Mouse (Mus musculus) retina, adult 2 months (tissue): ENCODE data around the gene Rnaseh2c.

Experiments used
- DNase-seq: peaks from one replicate; pipeline ENCODE4 v3.0.0-alpha.2; 2012; ENCODE audit warnings: low read depth, low spot score

Rnaseh2c gene

DNA sequence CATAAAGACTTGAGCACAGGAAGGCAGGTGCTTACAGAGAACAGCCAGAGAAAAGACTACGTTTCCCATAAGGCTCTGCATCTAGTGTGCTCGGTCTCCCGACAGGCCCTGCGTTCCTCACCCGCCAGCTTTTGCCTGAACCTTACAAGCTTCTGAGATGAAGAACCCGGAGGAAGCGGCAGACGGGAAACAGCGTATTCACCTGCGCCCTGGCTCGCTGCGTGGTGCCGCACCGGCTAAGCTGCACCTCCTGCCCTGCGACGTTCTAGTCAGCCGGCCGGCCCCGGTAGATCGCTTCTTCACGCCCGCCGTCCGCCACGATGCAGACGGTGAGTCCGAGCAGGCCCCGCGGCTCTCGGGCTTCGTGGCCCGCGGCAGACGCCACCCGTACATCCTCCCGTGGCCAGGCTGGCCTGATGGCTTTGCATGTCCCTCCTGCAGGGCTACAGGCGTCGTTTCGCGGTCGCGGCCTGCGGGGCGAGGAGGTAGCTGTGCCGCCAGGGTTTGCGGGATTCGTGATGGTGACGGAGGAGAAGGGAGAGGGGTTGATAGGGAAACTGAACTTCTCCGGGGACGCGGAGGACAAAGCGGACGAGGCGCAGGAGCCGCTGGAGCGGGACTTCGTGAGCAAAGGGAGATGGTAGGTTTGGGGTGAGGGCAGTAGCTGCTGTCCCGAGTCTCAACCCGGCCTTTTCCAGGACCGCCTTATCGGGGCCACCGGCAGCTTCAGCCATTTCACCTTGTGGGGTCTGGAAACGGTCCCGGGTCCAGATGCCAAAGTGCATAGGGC, at the start of gene Rnaseh2c:
Rnaseh2c (plus strand) TSS at position 122 of the 790 bp plus-strand sequence.
- DNase-seq: peak; percentile 63

DNA sequence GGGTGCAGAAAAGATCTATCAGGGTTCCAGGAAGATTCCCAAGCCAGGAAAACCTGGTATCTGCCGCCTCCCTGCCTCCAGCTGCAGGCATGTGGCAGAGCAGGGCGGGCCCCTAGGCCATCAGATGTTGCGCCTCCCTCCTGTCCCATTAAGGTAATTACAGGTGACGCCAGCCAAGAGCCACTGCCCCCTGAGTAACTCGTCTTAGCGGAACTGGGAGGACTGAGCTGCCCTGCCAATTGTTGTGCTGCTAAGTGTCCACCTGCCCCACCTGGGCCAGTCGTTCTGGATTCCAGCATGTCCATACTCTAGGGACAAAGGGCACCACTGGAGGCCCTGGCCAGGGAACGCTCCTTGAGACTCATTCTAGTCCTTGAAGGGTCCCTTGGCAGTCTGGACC, 47.9 kb upstream of the Rnaseh2c start:
- DNase-seq: no peak

DNA sequence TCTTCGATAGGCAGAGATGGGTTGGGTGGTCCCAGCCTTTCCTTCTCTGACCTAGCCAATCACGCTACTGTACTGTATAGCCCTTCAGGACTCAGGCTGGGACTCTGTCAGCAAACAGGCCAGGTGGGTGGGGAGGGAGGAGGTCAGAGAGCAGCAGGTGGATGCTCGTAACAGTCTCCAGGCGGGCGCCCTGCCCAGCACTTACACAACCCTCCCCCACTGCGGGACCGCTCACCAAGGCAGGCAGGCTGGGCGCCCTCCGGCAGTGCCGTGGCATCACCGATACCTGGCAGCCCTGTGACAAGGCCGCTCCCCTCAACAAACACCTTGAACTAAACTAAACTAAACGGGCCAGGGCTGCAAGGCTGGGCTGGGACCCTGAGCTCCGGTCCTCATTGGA, 47.5 kb upstream of the Rnaseh2c start:
- no peak for DNase-seq

GRCm38 (mm10) chr19:5558169-5558568, 43.5 kb upstream of the Rnaseh2c start:
- DNase-seq: no peak

DNA sequence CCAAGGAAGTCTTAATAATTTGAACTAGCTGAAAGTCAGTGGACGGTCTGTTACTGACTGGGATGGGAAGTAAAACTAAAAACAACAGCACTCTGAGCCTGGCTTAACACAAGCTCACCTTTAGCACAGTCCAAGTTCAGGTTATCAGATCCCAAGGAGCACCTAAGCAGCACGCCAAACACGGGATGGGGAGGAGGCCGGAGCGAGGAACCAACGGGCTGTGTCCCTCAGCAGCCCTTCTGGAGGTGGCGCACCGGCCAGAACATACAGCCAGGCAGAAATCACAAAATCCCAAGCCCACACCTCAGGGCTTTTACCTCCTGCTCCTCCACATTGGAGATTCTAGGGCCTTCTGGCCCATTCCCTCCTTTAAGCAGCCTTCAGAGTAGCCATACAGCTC, 42.9 kb upstream of the Rnaseh2c start:
- DNase-seq: no peak

DNA sequence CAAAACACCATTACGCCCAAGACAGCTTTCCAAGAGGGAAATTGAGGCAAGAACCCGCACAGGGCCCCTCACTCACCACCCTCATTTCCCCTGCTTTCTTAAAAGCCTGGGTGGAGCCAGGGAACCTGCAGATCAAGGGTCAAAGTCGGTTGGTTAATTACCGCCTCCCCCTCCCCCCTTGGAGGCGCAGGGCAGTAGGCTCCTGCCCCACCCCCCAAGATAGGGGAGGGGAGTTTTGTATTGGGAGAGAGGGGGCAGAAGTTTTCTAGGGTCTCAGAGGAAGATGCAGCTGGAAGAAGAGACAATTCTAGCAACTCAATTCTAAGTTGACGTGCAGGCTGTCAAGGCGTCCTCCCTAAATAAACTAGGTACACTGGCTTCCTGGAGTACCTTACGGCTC, 42.4 kb upstream of the Rnaseh2c start:
- DNase-seq: no peak

- no peak for DNase-seq
These were observed 41.8 kb upstream of the Rnaseh2c start for GRCm38 (mm10) chr19:5559631-5560456.

GRCm38 (mm10) chr19:5560457-5561041, 41.1 kb upstream of the Rnaseh2c start, which contains the start of gene Ovol1:
TSS of gene Ovol1 (minus strand) at chr19:5560646.
- DNase-seq: no peak

DNA sequence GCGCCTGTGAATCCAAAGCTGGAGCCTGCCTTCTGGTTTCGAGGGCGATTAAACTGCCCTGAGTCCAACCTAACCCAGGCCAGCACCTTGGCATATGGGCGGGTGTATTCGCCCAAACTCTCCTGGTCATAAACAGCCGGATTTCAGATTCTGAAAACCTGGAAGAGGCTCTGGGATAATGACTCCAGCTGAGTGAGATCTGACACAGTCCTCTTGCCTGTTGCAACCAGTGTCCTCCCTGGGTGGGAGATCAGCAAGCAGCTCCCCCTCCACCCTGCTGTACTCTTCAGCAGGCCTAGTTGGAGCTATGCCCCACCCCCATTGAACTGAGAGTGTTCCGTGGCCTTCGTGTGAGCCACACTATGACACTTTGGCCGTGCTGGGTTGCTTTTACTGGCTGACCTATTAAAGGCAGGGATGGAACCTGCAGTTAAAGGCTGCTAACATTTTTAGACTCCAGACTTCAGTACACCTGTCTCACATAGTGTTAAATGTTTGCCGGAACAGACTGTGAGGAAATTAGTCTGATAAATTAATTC, 40.4 kb upstream of the Rnaseh2c start:
- DNase-seq: no peak

DNA sequence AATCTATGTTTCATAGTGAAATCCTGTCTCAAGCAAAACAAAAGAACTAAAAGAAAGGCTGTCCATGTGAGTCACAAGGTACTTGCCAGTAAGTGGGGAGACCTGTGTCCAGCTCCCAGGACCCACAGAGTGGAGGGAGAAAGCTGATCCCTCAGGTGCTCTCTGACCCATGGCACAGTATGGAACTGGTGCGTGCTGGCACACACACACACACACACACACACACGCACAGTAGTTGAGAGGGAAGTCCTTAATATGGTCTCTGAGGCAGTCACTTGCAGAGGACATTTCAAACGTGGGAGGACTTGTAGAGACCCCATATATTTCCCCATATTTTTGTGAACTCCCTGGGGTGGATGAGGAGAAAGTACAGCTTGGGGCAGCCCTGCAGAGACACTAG, 39.8 kb upstream of the Rnaseh2c start:
- no peak for DNase-seq

DNA sequence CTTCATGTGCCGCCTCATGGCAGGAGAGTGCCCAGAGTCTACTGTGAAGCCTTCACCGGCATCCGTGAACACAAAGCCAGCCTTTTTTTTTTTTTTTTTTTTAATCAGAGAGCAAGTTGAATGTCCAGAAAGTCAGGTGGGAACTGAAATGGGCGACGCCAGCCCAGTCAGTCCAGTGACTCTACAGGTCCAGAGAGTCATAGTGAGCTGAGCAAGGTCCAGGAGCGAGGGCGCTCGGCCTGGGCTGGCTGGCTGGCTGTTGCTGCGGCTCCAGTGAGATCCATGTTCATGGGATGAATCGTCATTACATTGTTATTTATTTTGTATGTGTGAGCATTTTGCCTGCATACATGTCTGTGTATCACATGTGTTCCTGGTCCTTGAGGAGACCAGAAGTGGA, 38.9 kb upstream of the Rnaseh2c start:
- DNase-seq: no peak

DNA sequence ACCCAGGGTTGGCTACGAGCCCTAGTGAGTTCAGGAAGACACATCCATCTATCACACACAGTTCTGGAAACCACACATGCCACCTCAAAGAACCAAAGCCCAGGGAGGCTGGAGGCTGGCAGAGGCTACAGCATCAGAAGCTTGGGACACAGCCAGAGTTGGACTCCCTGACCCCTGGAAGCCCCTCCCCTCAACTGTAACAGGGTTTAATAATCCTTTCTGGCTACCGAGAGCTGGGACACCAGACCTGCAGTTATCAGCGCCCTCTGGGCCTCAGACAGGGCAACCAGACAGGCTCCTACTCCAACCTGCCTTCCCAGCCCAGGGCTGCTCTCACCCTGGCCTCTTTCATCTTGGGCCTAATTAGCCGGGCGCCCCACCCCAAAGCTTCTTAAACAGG, 35.4 kb upstream of the Rnaseh2c start:
- DNase-seq: no peak

GRCm38 (mm10) chr19:5567180-5567533, 34.5 kb upstream of the Rnaseh2c start:
- DNase-seq: no peak

DNA sequence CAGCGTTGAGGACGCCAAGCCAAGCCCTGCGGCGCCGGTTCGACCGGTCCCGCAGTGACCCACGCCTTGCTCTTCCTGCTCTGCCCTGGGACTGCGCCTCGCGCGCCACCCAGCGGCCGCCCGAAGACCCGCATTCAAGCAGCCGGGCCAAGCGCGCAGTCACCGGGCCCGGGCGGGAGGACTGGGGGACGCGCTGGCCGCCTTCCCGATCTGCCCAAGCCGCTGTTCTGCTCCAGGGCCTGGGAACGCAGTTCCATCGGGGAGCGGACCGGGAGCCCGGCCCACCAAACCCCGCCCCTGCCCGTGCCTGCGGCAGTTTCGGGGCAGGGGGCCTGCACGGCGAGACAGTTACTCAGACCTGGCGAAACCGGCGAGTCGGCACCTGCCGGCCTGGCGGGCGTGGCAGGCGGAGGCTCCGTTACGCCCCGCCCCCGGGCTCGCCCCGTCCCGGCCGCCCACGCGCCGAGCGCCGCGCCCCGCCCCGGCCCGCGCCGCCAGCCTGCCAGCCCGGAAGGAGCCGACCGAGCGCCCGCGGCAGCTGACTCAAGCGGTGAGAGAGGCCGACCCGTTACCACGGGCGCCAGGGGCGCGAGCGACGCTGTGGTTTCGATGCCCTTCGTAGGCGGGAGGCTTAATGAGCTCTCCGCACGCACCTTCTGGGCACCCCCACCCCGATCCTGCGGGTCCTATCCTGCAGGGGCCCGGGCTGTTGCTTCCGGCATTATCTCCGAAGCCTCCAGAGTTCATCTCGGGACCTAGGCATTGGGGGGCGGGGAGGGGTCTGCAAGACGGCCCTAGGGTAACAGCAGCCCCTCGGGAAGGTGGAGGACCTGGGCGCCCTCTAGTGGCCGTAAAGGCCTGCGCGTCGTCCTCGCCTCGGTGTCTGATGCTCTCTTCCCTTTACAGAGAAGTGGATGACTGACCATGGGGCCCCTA, 33.9 kb upstream of the Rnaseh2c start, which contains the start of gene Ap5b1:
Ap5b1 (plus strand) TSS at position 492 of the 936 bp plus-strand sequence.
- peak; percentile 67 for DNase-seq

DNA sequence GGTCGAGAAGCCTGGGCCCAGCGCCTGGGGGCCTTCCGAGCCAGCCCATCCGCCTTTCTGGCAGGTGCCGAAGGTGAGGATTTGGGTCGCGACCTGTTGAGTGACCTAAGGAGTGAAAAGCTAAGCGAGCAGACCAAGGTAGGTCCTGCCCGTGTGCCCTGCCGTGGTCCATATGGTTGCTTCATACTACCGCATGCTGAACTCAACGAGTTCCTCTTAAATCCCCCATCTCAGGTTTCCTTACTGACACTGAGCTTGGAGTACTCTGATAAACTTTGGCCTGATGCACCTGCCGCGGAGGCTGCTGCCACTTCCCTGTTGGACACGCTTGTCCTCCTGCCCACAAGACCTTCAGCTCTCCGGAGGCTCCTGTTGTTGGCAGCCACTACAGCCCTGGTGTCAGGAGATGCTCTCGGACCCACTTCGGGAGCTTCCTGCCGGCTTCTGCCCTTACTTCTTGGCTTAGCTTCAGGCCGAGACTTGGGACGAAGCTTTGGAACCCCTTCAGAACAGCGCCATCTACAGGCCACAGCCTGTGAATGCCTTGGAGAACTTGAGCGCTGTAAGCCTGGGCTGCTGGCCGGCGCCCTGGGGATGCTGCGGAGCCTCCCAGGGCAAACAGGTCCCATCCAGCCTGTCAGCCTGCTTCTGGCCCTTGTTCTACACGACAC, 33.1 kb upstream of the Rnaseh2c start:
- peak; percentile 61 for DNase-seq

- no peak for DNase-seq
These were observed 32.2 kb upstream of the Rnaseh2c start for GRCm38 (mm10) chr19:5569521-5569920.

DNA sequence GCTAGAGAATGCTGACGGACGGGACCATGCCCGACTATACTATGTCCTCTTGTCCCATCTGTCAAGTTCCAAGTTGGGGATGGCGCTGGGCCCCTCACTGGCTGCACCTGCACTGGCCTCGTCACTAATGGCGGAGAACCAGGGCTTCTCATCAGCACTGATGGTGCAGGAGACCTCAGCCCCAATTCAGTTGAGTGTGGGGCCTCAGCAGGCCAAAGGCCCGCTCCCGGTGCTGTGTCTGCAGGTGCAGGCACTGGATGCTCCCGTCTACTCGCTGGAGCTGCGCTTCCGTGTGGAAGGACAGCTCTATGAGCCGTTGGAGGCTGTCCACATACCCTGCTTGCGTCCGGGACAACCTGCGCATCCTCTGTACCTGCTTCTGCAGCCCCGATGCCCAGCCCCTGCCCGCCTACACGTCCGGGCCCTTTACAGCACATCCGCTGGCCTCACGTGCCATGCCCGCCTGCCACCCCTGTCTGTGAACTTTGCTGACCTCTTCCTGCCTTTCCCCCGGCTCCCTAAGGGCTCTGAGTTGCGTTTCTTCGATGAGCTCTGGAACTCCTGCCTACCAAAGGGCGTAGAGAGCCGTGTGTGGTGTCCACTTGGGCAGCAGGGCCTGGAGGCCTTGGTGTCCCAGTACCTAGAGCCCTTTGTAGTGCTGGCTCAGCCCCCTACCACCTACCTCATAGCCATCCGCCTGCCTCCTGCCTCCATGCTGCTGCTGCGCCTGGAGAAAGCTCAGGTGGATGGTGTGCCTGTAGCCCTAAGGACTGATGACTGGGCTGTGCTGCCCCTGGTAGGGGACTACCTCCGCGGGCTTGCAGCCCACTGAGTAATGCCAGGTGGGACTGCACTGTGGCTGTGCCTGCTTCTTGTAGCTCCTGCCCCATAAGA, 31.1 kb upstream of the Rnaseh2c start:
- DNase-seq: no peak

GRCm38 (mm10) chr19:5571831-5572230, 29.8 kb upstream of the Rnaseh2c start:
- DNase-seq: no peak

GRCm38 (mm10) chr19:5572331-5573125, 29.1 kb upstream of the Rnaseh2c start:
- DNase-seq: no peak
